Mouse (Mus musculus) small intestine, adult 2 months (tissue): ENCODE data around the gene Spaca3.

ENCODE experiments used
- CTCF ChIP-seq: fragments of 200-500 bp; IDR thresholded peaks from 2 replicates; pipeline ENCODE4 v1.5.1; 2012; ENCODE audit warnings: low read depth, mild to moderate bottlenecking, control low read depth, inconsistent platforms, low read length, moderate library complexity, mixed read lengths; ENCODE audit not compliant: insufficient replicate concordance, insufficient read length; ENCODE audit errors: extremely low read depth
- POLR2A ChIP-seq: fragments of 200-500 bp; IDR thresholded peaks from 2 replicates; pipeline ENCODE4 v1.6.1; 2012; ENCODE audit warnings: low read depth, mild to moderate bottlenecking, control low read depth, inconsistent platforms, low read length, moderate library complexity

DNA sequence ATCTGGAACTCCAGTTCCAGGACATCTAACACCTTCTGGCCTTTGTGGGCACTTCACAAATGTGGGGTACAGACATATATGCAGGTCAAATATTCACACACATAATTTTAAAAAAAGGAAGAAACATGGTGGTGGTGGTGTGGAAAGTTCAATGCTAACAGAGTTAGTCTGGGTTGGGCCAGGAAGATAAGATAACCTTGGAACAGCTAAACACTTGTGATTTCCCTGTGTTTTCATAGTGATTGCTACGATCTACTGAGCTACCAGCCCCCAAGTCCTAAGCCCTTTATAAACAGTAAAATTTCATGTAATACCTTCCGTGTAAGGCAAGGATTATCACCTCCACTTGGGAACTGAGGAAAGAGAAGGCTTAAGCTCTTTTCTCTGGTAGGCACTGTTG lies 1.3 kb upstream of the Spaca3 start:
- TF ChIP-seq POLR2A (no peak), CTCF (no peak)
